Mouse (Mus musculus) hindbrain, postnatal 0 days (tissue): ENCODE results near the gene Pjvk. TPM values are rescaled to one million over a fixed set of nuclear protein-coding genes. Genes with fewer than 3 reads are reported as not detected.
A peak's percentile ranks its signal among the peaks of the same experiment; 100 is the strongest.
"Not testable (repeated sequence)": the region's sequence is repeated elsewhere in the genome, so short reads cannot be mapped to it uniquely, and the experiment has no call there.

Source experiments
- ATAC-seq: fragments of 200-750 bp; cut with Nextera tagmentation; 2 replicates; pipeline ENCODE4 v1.8.0; 2017; ENCODE audit warnings: mild to moderate bottlenecking, moderate TSS enrichment, moderate library complexity
- DNase-seq: peaks from one replicate; pipeline ENCODE4 v3.0.0-alpha.2; 2015; ENCODE audit warnings: low spot score
- H3K27ac ChIP-seq: fragments of 300-500 bp; sonication (generic); 2 replicates; pipeline ENCODE4 v1.5.1; 2014; ENCODE audit warnings: mild to moderate bottlenecking
- H3K27me3 ChIP-seq: fragments of 300-500 bp; sonication (generic); 2 replicates; pipeline ENCODE4 v1.6.1; 2014; ENCODE audit warnings: low read length, mixed read lengths; ENCODE audit not compliant: insufficient read depth
- H3K36me3 ChIP-seq: fragments of 300-500 bp; sonication (generic); 2 replicates; pipeline ENCODE4 v1.6.1; 2014; ENCODE audit warnings: low read length, mixed read lengths; ENCODE audit not compliant: insufficient read depth
- H3K4me1 ChIP-seq: fragments of 300-500 bp; sonication (generic); 2 replicates; pipeline ENCODE4 v1.6.1; 2014; ENCODE audit warnings: antibody characterized with exemption, low read length, mixed read lengths; ENCODE audit not compliant: insufficient read depth
- H3K4me2 ChIP-seq: fragments of 300-500 bp; sonication (generic); 2 replicates; pipeline ENCODE4 v1.6.1; 2014; ENCODE audit warnings: low read depth, mild to moderate bottlenecking, low read length, moderate library complexity, mixed read lengths
- H3K4me3 ChIP-seq: fragments of 300-500 bp; sonication (generic); 2 replicates; pipeline ENCODE4 v1.5.1; 2014; ENCODE audit warnings: low read length
- H3K9ac ChIP-seq: fragments of 300-500 bp; sonication (generic); replicated peaks from 2 replicates; pipeline ENCODE4 v1.6.1; 2014; ENCODE audit warnings: mild to moderate bottlenecking, low read length, moderate library complexity, mixed read lengths
- H3K9me3 ChIP-seq: fragments of 300-500 bp; sonication (generic); 2 replicates; pipeline ENCODE4 v1.6.1; 2016; ENCODE audit warnings: low read length, mixed read lengths
- CTCF ChIP-seq: IDR thresholded peaks from 2 replicates; pipeline ENCODE4 v1.5.1; 2016; ENCODE audit warnings: antibody characterized with exemption, control low read depth, low read depth
- WGBS: fragments of 180-500 bp; shearing (Covaris S2); extraction: QIAGEN DNeasy Blood & Tissue Kit; methylation state at CpG from one replicate; pipeline ENCODE4 v1.1.7; 2014; 5-methylcytosine and 5-hydroxymethylcytosine counted together
- polyA plus RNA-seq: library from polyadenylated mRNA; unstranded; fragments of >200 nt; fragmentation: Nextera tagmentation; extraction: Ambion mirVana; gene quantifications from 2 replicates; pipeline ENCODE4 v1.2.1, GENCODE M21; 2015
- total RNA-seq: library from RNA; depleted of rRNA; stranded (reverse); fragments of >200 nt; gene quantifications from 2 replicates; pipeline ENCODE4 v1.2.3, GENCODE M21; 2014

Gene Pjvk
- total and polyA plus RNA-seq, 2 experiments from 2014 or later: 0.37 to 0.63 TPM

DNA sequence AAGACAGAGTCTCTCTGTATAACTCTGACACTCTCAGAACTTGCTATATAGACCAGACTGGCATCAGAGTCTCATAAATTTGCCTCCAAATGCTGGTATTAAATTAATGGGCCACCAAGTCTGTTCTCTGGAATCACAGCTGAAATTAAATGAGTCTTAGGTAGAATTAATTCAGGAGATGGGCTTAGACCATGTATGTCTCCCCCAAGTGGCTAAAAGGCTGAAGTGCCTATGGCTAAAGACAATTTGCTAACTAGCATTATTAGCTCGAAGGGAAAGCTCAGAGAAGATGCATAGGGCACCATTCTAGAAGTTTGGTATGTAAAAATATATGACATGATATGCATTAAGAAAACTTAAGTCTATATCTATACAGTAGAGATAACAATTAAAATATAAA is 30.2 kb upstream of the Pjvk start:
- no peak overlapping the region for H3K4me3 ChIP-seq
- no peak overlapping the region for H3K4me2 ChIP-seq
- no peaks in the 10 kb centered on the region for H3K9me3 ChIP-seq
- H3K27me3 ChIP-seq: no peaks in the 10 kb centered on the region
- DNase-seq (peak; percentile 88), ATAC-seq (peak; percentile 56; the same call in 1 of the 2 replicates)
- no peaks in the 10 kb centered on the region for H3K4me1 ChIP-seq
- H3K27ac ChIP-seq: no peak overlapping the region
- peak; percentile 85 for TF ChIP-seq CTCF
- H3K9ac ChIP-seq: no peak overlapping the region
- WGBS: 27% methylated on average over 1 of the region's 1 CpGs
- no peaks in the 10 kb centered on the region for H3K36me3 ChIP-seq

DNA sequence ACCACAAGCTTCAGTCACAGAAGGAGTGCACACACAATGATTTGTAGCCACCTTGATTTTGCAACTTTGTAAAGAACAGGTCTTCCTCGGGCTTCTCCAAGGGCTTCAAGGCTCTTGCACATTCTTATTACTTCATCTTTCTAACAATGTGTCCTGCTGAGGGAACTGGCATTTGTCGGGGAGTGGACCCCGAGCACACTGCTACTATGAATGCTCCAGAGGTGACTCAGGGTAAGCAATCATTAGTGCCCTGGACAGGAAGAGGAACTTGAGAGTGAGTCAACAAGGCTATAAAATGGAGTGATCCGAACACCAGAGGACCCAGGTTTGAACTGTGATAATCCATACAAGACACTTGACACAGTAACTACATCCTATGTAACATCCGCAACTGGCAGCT is 28.1 kb upstream of the Pjvk start:
- H3K9ac ChIP-seq: no peak overlapping the region
- no peak for TF ChIP-seq CTCF
- peaks cover 5% of the 10 kb centered on the region; the same call in 1 of the 2 replicates for H3K36me3 ChIP-seq
- no peak overlapping the region for H3K4me3 ChIP-seq
- WGBS: 89% methylated on average over 5 of the region's 5 CpGs
- no peak overlapping the region for H3K4me2 ChIP-seq
- ATAC-seq: no peak
- DNase-seq: no peak
- H3K4me1 ChIP-seq: no peaks in the 10 kb centered on the region
- H3K9me3 ChIP-seq: no peaks in the 10 kb centered on the region
- H3K27me3 ChIP-seq: no peaks in the 10 kb centered on the region
- H3K27ac ChIP-seq: no peak overlapping the region

DNA sequence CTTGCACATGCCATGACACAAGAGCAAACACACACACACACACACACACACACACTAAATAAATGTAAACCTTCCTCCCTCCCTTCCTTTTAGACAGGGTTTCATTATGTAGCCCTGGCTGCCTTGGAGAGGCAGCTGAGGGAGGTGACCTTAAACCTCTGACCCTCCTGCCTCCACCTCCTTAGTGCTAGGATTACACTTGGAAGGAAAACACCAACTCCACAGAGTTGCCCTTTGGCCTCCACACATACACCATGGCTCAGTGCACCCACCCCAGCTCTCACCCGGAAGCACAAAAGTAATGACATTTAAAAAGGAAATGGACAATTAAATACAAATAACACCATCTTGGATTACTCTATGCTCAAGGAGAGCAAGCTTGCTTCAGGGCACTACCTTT is 26.6 kb upstream of the Pjvk start:
- no peak overlapping the region for H3K9ac ChIP-seq

DNA sequence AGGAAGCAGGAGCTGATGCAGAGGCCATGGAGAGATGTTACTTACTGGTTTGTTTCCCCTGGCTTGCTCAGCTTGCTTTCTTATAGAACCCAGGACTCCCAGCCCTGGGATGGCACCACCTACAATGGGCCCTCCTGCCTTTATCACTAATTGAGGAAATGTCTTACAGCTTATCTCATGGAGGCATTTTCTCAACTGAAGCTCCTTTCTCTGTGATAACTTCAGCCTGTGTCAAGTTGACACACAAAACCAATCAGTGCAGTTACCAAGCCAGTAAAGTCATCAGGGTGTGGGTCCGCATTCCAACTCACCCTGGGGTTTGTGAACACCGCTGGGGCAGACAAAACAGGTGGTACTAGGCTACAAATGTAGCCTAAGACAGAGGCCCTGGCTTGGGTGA is 26.0 kb upstream of the Pjvk start:
- not testable (repeated sequence) for ATAC-seq, H3K4me3 ChIP-seq, H3K4me1 ChIP-seq, H3K4me2 ChIP-seq, H3K27me3 ChIP-seq, H3K27ac ChIP-seq, H3K9me3 ChIP-seq, DNase-seq, H3K9ac ChIP-seq
- H3K36me3 ChIP-seq: peaks cover 12% of the 10 kb centered on the region; the same call in 1 of the 2 replicates
- 95% methylated on average over 2 of the region's 2 CpGs for WGBS

More for the DNA sequence above, 26.6 kb upstream of the Pjvk start:
- no peak for TF ChIP-seq CTCF
- ATAC-seq (no peak), DNase-seq (no peak)
- Histone ChIP-seq H3K4me3 (no peak overlapping the region), H3K4me2 (no peak overlapping the region), H3K27ac (no peak overlapping the region), H3K4me1 (no peaks in the 10 kb centered on the region), H3K36me3 (peaks cover 6% of the 10 kb centered on the region; the same call in 1 of the 2 replicates), H3K9me3 (no peaks in the 10 kb centered on the region; the same call in 1 of the 2 replicates), H3K27me3 (no peaks in the 10 kb centered on the region)
- 76% methylated on average over 1 of the region's 1 CpGs for WGBS

DNA sequence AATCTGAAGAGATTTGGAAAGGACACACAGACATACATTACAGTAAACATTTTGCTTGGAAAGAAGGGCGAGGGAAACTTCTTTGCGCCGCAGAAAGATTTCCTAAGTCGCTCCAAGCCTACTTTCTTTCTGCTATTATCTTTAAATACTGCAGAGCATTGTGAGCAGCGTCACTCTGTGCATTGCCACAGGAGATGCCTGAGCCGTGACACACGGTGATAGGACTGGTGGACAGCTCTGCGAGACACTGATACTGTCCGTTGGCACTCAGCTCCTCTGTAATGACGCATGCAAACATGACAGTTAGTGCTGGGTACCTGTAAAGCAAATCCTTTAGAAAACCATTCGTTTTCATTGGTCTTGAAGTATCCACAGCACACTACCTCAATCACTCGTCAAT is 18.0 kb upstream of the Pjvk start:
- H3K36me3 ChIP-seq: peaks cover 54% of the 10 kb centered on the region
- H3K9ac ChIP-seq: no peak overlapping the region
- no peaks in the 10 kb centered on the region for H3K4me1 ChIP-seq
- no peaks in the 10 kb centered on the region; the same call in 1 of the 2 replicates for H3K9me3 ChIP-seq
- H3K27ac ChIP-seq: no peak overlapping the region
- TF ChIP-seq CTCF: no peak
- WGBS: 96% methylated on average over 12 of the region's 12 CpGs
- DNase-seq: no peak
- H3K4me2 ChIP-seq: no peak overlapping the region
- H3K27me3 ChIP-seq: no peaks in the 10 kb centered on the region
- ATAC-seq: no peak
- no peak overlapping the region for H3K4me3 ChIP-seq

DNA sequence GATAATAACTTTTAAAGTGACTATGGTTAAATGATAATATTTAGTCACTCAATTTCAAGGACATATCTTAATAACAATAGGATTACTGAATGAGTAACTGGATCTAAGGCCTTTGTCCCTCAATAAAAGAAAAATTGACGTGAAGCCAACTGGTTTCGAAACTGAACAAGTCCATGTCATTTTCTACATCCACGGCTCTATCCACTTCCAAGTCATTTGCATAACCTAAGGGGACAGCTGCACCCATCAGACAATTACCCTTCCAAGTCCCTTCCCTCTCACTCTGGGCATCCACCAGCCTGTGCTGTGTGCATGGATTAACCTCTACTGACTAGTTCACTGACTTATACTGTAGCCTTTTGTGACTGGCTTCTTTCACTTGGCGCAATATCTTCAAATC is 16.7 kb upstream of the Pjvk start:
- Histone ChIP-seq H3K9ac (no peak overlapping the region), H3K27ac (no peak overlapping the region), H3K4me1 (no peaks in the 10 kb centered on the region), H3K4me2 (no peak overlapping the region), H3K27me3 (no peaks in the 10 kb centered on the region), H3K4me3 (no peak overlapping the region), H3K36me3 (peaks cover 67% of the 10 kb centered on the region), H3K9me3 (no peaks in the 10 kb centered on the region)
- 67% methylated on average over 4 of the region's 4 CpGs for WGBS
- TF ChIP-seq CTCF: no peak
- ATAC-seq: no peak
- no peak for DNase-seq

DNA sequence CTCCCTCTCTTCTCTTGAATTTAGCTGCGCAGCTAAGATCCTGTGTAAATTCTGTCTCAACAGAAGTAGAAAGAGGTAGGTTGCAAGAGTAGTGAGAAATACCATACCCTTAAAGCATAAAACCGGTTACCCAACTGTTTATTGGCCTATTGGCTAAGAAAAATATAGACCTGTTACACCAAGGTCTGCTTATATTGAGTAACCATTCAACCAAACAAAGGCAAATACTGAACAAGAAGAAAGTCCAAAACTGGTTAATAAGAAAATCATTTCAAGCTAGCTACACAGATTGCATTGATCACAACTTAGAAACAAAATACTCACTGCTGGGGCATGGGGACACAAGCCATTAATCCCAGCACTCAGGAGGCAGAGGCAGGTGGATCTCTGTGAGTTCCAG is 8.6 kb upstream of the Pjvk start:
- Histone ChIP-seq H3K4me2 (no peak overlapping the region), H3K4me1 (no peaks in the 10 kb centered on the region), H3K4me3 (no peak overlapping the region), H3K36me3 (peaks cover 44% of the 10 kb centered on the region), H3K27me3 (no peaks in the 10 kb centered on the region), H3K9me3 (no peaks in the 10 kb centered on the region), H3K27ac (no peak overlapping the region), H3K9ac (no peak overlapping the region)
- no peak for TF ChIP-seq CTCF
- DNase-seq (no peak), ATAC-seq (no peak)
- 89% methylated on average over 2 of the region's 2 CpGs for WGBS
